Mouse (Mus musculus) ES-Bruce4 (cell line): ENCODE measurements around the gene Snx10.

Experiments used
- CTCF ChIP-seq: IDR thresholded peaks from one replicate; pipeline ENCODE4 v1.8.1; 2011; ENCODE audit warnings: low read depth, low read length
- EP300 ChIP-seq: IDR thresholded peaks from 2 replicates; pipeline ENCODE4 v1.6.1; 2011; ENCODE audit warnings: low read depth, low read length; ENCODE audit not compliant: insufficient read depth
- POLR2A ChIP-seq: IDR thresholded peaks from one replicate; pipeline ENCODE4 v1.8.1; 2011; ENCODE audit warnings: low read length; ENCODE audit not compliant: insufficient read depth

DNA sequence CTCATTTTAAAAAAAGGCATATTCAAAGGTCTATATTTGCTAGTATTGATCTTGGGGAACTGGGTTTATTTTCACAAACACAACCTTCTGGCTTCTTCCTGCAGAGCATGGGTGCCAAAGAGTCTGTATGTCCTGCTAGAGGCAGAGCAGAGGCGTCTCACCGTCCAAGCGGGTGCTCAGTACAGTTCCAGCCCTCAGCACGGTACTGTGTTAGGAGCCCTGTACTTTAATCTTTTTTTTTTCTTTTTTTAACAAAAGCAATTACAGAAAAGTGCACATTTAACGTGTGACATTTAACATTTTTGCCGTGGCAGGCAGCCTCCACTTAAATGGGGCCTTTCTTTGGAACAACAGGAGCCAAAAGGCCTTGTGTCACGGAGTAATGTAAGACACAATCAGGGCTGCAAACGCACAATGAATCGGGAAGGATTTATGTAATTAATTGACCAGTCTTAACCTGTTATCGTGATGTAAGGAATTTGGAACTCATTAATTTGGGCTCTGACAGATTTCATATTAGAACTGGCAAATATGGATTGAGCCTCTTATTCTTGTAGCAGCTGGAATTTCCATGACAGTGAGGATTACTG lies 69.8 kb downstream of the Snx10 start:
- TF ChIP-seq POLR2A (no peak), CTCF (no peak), EP300 (no peak)
